Mouse (Mus musculus): Measurements from ENCODE around the gene Cryaa.

DNA sequence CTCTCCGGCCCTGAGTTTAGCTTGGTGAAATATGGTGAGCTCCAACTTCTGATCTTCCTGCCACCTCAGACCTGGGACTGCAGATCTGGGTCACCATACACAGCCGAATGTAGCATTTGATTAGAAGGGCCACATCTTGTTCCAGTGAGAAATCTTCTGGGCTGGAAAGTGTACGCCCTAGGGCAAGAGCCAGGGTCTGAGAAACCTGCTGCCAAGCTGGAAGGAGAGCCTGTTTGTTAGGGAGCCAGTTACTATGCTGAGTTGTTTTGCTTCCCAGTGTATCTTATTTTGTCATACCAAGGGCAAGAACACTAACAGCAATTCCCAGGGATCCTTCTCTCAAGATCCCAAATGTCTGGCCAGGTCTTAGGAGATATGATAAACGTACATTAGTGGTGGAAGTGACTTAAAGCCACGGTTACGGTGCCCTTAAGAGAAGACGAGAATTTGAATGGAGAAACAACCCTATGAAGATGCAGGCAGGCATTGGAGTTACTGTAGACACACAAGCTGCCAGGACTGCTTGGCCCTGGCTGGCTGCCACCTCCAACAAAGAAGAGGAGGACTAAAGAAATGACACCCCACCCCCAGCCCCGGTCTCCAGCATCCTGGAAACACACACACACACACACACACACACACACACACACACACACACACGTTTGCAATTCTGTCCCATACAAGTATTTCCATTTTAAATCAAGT, 39.6 kb upstream of the Cryaa start:
- no peak for TF ChIP-seq POLR2A (IDR thresholded peaks at IDR 0.05; ENCODE audit: extremely low read depth, insufficient read depth, low read length)
- TF ChIP-seq CTCF (IDR thresholded peaks at IDR 0.05; ENCODE audit: low read depth, low read length): no peak
